Mouse (Mus musculus) liver, embryonic 12.5 days (tissue): ENCODE data around the gene Irak4. TPM values are rescaled to one million over a fixed set of nuclear protein-coding genes. Genes with fewer than 3 reads are reported as not detected.

ENCODE experiments used
- ATAC-seq: fragments of 200-750 bp; cut with Nextera tagmentation; 2 replicates; pipeline ENCODE4 v1.8.0; 2017; ENCODE audit warnings: moderate number of reproducible peaks, mild to moderate bottlenecking, moderate library complexity
- H3K27ac ChIP-seq: fragments of 300-500 bp; sonication (generic); 2 replicates; pipeline ENCODE4 v1.5.1; 2016; ENCODE audit warnings: mild to moderate bottlenecking
- H3K27me3 ChIP-seq: fragments of 300-500 bp; sonication (generic); replicated peaks from 2 replicates; pipeline ENCODE4 v1.6.1; 2016; ENCODE audit warnings: mild to moderate bottlenecking, moderate library complexity
- H3K36me3 ChIP-seq: fragments of 300-500 bp; sonication (generic); 2 replicates; pipeline ENCODE4 v1.6.1; 2016; ENCODE audit warnings: mild to moderate bottlenecking, moderate library complexity
- H3K4me1 ChIP-seq: fragments of 300-500 bp; sonication (generic); 2 replicates; pipeline ENCODE4 v1.6.1; 2016
- H3K4me2 ChIP-seq: fragments of 300-500 bp; sonication (generic); 2 replicates; pipeline ENCODE4 v1.6.1; 2016; ENCODE audit warnings: mild to moderate bottlenecking, moderate library complexity
- H3K4me3 ChIP-seq: fragments of 300-500 bp; sonication (generic); 2 replicates; pipeline ENCODE4 v1.5.1; 2016; ENCODE audit warnings: mild to moderate bottlenecking, moderate library complexity
- H3K9ac ChIP-seq: fragments of 300-500 bp; sonication (generic); 2 replicates; pipeline ENCODE4 v1.6.1; 2016; ENCODE audit warnings: mild to moderate bottlenecking, moderate library complexity
- H3K9me3 ChIP-seq: fragments of 300-500 bp; sonication (generic); replicated peaks from 2 replicates; pipeline ENCODE4 v1.6.1; 2016; ENCODE audit warnings: mild to moderate bottlenecking, moderate library complexity
- WGBS: fragments of 180-500 bp; shearing (Covaris S2); methylation state at CpG from one replicate; pipeline ENCODE4 v1.1.7; 2016; ENCODE audit not compliant: insufficient replicate concordance; 5-methylcytosine and 5-hydroxymethylcytosine counted together
- polyA plus RNA-seq: library from polyadenylated mRNA; unstranded; fragments of >200 nt; fragmentation: Nextera tagmentation; extraction: Ambion mirVana; gene quantifications from 2 replicates; pipeline ENCODE4 v1.2.1, GENCODE M21; 2016

The Irak4 gene
- polyA plus RNA-seq, 1 experiment from 2014 or later, result 4.6 TPM

DNA sequence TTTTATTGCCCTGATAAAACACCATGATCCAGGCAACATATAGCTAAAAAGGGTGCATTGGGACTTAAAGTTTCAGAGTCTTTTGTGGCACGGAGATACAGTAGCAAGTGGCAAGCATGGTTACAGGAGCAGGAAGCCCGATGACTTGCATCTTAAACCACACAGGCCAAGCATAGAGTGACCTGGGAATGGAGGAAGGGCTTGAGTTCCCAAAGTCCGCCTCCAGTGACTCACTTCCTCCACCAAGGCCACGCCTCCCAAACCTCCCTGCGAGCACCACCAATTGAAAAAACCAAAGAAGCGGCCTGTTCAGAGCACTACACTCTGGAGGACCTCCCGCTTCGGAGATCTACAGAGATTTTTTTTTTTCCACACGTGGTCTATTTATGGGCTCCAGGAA is 22.4 kb downstream of the Irak4 start:
- ATAC-seq, result 0 out of 2 replicates have a peak, but pooled peaks have one; percentile 65
- Histone ChIP-seq H3K4me2 (no peak overlapping the region), H3K36me3 (no peaks in the 10 kb centered on the region; the same call in 1 of the 2 replicates), H3K4me3 (no peak overlapping the region), H3K27me3 (no peaks in the 10 kb centered on the region), H3K27ac (no peak overlapping the region), H3K4me1 (peaks cover 6% of the 10 kb centered on the region; the same call in 1 of the 2 replicates), H3K9me3 (no peaks in the 10 kb centered on the region), H3K9ac (no peak overlapping the region)
- WGBS, result 54% methylated on average over 9 of the region's 9 CpGs

GRCm38 (mm10) chr15:94568496-94569182 is 25.2 kb downstream of the Irak4 start:
- Histone ChIP-seq H3K36me3 (no peaks in the 10 kb centered on the region), H3K27ac (no peak overlapping the region), H3K4me2 (no peak overlapping the region), H3K4me1 (peaks cover 6% of the 10 kb centered on the region; the same call in 1 of the 2 replicates), H3K4me3 (no peak overlapping the region), H3K9me3 (no peaks in the 10 kb centered on the region), H3K9ac (no peak overlapping the region), H3K27me3 (no peaks in the 10 kb centered on the region)
- ATAC-seq, result no peak
- WGBS, result 73% methylated on average over 10 of the region's 10 CpGs

DNA sequence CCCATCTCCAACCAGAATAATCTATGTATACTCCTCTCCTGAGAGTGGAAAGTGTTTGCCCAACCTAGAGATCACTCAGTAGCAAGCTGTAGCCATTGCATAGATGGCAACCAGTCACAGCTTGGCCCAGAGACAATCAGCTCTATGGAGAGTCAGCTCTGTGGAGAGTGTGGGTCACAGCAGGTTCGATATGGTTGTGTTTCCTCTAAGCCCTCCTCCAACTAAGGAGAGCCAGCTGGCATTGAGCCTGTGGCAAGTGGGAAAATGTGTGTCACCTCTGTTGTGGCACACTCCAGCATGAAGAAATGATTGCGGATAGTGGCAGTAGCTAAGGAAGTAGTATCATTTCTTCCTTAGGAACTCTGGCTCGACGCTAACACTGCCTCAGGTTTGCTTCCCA is 28.1 kb downstream of the Irak4 start:
- no peak overlapping the region for H3K4me2 ChIP-seq
- H3K27me3 ChIP-seq, result no peaks in the 10 kb centered on the region
- no peak overlapping the region for H3K4me3 ChIP-seq
- H3K4me1 ChIP-seq, result peaks cover 6% of the 10 kb centered on the region; the same call in 1 of the 2 replicates
- ATAC-seq, result no peak
- 82% methylated on average over 4 of the region's 4 CpGs for WGBS
- H3K9ac ChIP-seq, result no peak overlapping the region
- H3K27ac ChIP-seq, result no peak overlapping the region
- H3K9me3 ChIP-seq, result no peaks in the 10 kb centered on the region
- no peaks in the 10 kb centered on the region for H3K36me3 ChIP-seq

- Histone ChIP-seq H3K4me3 (no peak overlapping the region), H3K9ac (no peak overlapping the region), H3K9me3 (no peaks in the 10 kb centered on the region), H3K4me1 (peaks cover 6% of the 10 kb centered on the region; the same call in 1 of the 2 replicates), H3K36me3 (no peaks in the 10 kb centered on the region), H3K4me2 (no peak overlapping the region), H3K27me3 (no peaks in the 10 kb centered on the region), H3K27ac (no peak overlapping the region)
- 71% methylated on average over 8 of the region's 8 CpGs for WGBS
- no peak for ATAC-seq
Observed at GRCm38 (mm10) chr15:94572746-94573145, 29.3 kb downstream of the Irak4 start.

DNA sequence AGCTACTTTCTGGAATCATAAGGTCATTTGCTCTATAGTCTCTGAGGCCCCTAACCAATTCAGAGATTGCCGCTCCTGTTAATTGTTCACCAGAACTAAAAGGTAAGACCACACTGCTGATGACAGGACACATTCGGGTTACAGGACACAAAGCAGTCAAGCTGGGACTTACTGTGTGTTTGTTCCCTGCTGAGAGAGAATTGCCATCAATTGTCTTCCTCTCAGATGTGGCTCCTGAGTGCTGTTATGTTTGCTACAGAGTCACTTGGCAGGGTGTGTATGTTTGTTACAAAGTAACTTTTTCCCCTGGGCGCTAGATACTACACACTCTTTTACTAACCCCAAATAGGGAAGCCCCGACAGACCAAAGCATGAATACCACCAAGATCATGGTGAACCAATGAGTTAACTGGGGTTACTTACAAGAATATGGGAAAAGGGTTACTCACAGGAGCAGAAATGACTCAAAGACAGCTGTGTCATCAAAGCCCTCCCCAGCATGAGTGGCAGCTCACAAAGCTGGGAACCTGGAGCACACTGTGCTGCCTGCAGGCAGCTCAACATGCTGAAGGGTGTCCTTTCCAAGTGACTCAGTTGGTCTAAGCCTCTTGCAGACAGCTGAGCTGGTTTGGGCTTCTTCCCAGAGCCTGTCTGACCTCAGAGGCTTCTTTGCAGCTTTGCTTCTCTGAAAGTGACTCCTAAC is 31.3 kb downstream of the Irak4 start:
- no peak for ATAC-seq
- no peak overlapping the region for H3K9ac ChIP-seq
- WGBS, result 72% methylated on average over 4 of the region's 4 CpGs

GRCm38 (mm10) chr15:94582000-94582593 is 38.7 kb downstream of the Irak4 start:
- Histone ChIP-seq H3K36me3 (peaks cover 78% of the 10 kb centered on the region), H3K27ac (no peak overlapping the region), H3K27me3 (no peaks in the 10 kb centered on the region), H3K4me3 (no peak overlapping the region), H3K4me2 (no peak overlapping the region), H3K9ac (no peak overlapping the region), H3K4me1 (no peaks in the 10 kb centered on the region), H3K9me3 (no peaks in the 10 kb centered on the region)
- ATAC-seq, result no peak
- 79% methylated on average over 7 of the region's 7 CpGs for WGBS

More for the DNA sequence above, 31.3 kb downstream of the Irak4 start:
- no peak overlapping the region for H3K4me3 ChIP-seq
- no peaks in the 10 kb centered on the region for H3K27me3 ChIP-seq
- H3K36me3 ChIP-seq, result peaks cover 13% of the 10 kb centered on the region
- H3K4me2 ChIP-seq, result no peak overlapping the region
- H3K4me1 ChIP-seq, result peaks cover 6% of the 10 kb centered on the region; the same call in 1 of the 2 replicates
- H3K9me3 ChIP-seq, result no peaks in the 10 kb centered on the region
- H3K27ac ChIP-seq, result no peak overlapping the region

DNA sequence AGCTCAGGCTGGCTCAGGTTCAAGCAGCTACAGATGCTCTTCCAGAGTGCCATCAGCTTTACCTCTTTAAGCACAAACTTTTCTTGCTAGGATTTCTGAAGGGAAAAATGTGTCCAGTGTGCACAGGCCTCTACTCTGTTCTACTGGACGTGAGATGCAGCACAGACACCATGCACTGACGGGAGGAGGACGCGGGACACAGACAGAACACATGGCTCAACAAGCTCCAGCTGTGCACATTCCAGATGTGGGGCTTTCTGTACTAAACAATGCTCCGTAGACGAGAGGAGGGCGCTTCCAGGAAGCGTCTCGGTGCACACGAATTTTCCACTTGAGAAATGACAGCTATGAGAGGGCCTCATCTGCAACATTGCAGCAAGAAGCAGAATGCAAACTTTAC is 39.7 kb downstream of the Irak4 start:
- H3K9me3 ChIP-seq, result no peaks in the 10 kb centered on the region
- WGBS, result 91% methylated on average over 10 of the region's 10 CpGs
- no peak overlapping the region for H3K9ac ChIP-seq
- no peak overlapping the region for H3K4me3 ChIP-seq
- no peak for ATAC-seq
- peaks cover 6% of the 10 kb centered on the region for H3K4me1 ChIP-seq
- no peaks in the 10 kb centered on the region for H3K27me3 ChIP-seq
- no peak overlapping the region for H3K4me2 ChIP-seq
- H3K27ac ChIP-seq, result no peak overlapping the region
- peaks cover 75% of the 10 kb centered on the region for H3K36me3 ChIP-seq

GRCm38 (mm10) chr15:94584738-94585137 is 41.3 kb downstream of the Irak4 start:
- 87% methylated on average over 4 of the region's 4 CpGs for WGBS

DNA sequence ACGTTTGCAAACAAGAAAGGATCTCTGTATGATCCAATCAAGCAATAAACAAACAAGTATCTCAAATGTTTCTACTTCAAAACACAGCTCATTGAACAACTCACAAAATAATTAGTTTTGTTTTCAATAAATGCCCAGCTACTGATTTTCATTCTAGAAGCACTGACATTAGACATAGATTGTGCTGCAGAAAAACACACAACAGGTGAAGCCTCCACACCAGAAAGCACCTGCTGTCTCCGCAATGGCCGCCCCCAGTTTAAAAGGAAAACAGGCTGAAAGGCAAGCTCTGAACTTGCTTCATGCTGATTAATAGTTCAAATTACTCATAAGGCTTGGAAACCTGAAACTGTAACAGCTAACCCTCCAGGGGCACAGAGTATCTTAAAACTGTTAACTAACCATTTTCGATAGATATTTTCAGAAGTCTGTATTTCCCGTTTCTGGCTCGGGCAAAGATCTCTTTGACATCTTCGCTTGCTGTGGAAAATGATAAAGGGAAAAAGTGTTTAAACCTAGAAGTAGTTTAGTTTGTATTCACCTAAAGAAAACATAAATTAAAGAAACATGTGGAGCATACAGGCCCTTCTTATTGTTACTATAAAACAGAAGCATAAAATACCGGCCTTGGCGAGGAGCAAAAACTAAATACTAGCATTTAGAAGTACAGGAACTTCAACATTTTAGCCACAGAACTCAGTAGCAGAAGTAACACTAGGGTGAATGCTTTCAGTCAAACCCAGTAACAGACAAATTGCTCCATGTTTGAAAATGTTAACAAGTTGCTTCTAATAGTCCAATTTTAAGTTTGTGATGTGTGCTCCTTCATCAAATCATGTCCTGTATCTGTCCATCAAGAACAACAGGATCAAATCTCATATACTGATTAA is 44.6 kb downstream of the Irak4 start:
- WGBS, result 73% methylated on average over 9 of the region's 9 CpGs
- peak overlapping the region; percentile 97 for H3K4me3 ChIP-seq

More at GRCm38 (mm10) chr15:94584738-94585137, 41.3 kb downstream of the Irak4 start:
- H3K4me3 ChIP-seq, result no peak overlapping the region
- H3K4me2 ChIP-seq, result no peak overlapping the region
- H3K9ac ChIP-seq, result no peak overlapping the region
- no peak overlapping the region for H3K27ac ChIP-seq
- no peaks in the 10 kb centered on the region for H3K27me3 ChIP-seq
- H3K4me1 ChIP-seq, result peaks cover 14% of the 10 kb centered on the region
- peaks cover 64% of the 10 kb centered on the region for H3K36me3 ChIP-seq
- no peaks in the 10 kb centered on the region for H3K9me3 ChIP-seq
- no peak for ATAC-seq

DNA sequence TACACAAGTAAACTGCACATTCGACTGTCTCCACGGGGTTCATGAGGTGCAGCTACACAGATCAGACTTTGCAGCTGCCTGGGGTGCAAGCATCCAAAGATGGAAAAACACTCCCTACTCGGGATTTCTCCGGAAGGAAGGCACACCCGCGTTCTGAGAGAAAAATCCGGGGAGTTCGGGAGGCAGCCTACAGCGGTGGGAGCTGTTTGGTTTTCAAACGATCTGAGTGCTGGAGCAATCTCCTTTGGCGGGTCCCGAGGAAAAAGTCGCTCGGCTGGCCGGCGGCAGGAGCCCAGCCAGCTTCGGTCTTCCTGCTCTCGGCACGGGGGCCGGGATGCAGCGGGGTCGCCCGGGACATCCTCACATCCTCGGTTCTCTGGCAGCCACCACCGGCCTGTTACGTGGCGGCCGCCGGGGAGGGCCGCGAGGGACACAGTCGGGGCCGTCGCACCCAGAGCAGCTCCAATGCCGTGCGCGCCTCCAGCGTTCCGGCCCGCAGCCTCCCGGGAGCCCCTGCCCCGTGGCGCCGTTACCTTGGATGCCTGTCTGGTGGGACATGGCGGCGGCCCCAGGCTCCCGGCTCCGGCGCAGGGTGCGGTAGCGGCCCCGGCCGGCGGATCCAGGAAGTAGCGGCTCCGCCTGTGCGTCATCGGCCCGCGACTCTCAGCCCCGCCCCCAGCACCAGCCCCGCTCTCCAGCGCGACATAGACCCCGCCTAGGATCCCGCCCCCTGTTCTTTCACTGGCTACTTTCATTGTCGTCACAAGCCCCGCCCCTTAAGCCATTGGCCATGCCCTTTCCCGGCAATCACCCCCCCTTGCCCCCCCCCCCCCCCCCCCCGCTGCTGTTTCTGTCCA is 46.0 kb downstream of the Irak4 start, which contains the start of gene Twf1:
Twf1 (minus strand) TSS at position 671 of the 857 bp plus-strand sequence.
- Histone ChIP-seq H3K4me3 (peak within 1 kb of the TSS; percentile 97), H3K27me3 (no peaks in the 10 kb centered on the region), H3K27ac (peak within 1 kb of the TSS; percentile 82), H3K4me1 (peaks cover 24% of the 10 kb centered on the region), H3K36me3 (peaks cover 20% of the 10 kb centered on the region), H3K4me2 (peak within 1 kb of the TSS; percentile 76), H3K9me3 (no peaks in the 10 kb centered on the region), H3K9ac (peak within 1 kb of the TSS; percentile 97)
- under 1% methylated on average over 60 of the region's 70 CpGs for WGBS
- ATAC-seq, result peak; percentile 100

More for the DNA sequence above, 44.6 kb downstream of the Irak4 start:
- H3K27me3 ChIP-seq, result no peaks in the 10 kb centered on the region
- H3K9me3 ChIP-seq, result no peaks in the 10 kb centered on the region
- peak overlapping the region; percentile 97 for H3K9ac ChIP-seq
- H3K4me2 ChIP-seq, result peak overlapping the region; percentile 76
- H3K4me1 ChIP-seq, result peaks cover 24% of the 10 kb centered on the region
- H3K27ac ChIP-seq, result no peak overlapping the region
- peaks cover 34% of the 10 kb centered on the region for H3K36me3 ChIP-seq
- no peak for ATAC-seq
